Mouse (Mus musculus) gonadal fat pad, adult 2 months (tissue): Measurements from ENCODE around the gene Sf3b3. TPM values are rescaled to one million over a fixed set of nuclear protein-coding genes. Genes with fewer than 3 reads are reported as not detected.

ENCODE experiments used
- DNase-seq: peaks from one replicate; pipeline ENCODE4 v3.0.0-alpha.2; 2012; ENCODE audit warnings: low read depth
- polyA plus RNA-seq: library from polyadenylated mRNA; depleted of rRNA; stranded (reverse); fragments of >200 nt; gene quantifications from 2 replicates; pipeline ENCODE4 v1.2.3, GENCODE M21; 2012; rRNA removed

Gene Sf3b3
- polyA plus RNA-seq, 1 experiment = 32.8 TPM

DNA sequence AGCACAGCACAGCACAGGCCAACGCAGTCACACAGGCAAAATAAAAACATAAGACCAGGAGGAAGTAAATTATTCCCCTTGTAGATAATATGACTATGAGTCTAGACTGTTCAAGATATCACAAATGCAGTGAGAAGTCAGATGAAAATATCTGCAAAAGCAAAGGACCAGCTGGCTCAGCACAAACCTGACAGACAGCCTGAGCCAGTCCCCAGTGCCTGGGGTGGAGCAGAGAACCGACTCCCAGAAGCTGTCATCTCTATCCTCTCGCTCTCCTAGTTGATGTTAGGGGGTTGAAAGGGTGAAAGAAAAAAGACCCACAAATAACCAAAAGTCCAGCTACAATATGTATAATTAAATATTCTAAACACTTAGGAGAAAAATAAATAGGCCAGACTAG, 70.9 kb downstream of the Sf3b3 start:
- no peak for DNase-seq

DNA sequence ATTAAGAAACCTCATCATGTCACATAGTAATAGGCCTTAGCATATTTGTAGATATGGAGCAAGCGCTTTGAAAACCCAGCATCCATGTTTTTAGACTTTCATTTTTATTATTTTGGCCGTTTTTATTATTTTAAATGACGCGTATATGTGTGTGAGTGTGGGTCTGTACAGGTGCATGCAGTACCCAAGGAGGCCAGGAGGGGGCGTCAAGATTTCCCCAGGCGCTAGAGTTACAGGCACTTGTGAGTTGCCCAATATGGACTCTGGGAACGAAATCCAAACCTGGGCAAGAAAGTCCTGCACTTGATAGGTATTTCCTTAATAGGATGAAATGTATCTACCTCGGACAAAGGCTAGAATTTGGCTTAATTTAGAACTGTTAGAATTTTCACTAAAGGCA, 71.3 kb downstream of the Sf3b3 start:
- no peak for DNase-seq

DNA sequence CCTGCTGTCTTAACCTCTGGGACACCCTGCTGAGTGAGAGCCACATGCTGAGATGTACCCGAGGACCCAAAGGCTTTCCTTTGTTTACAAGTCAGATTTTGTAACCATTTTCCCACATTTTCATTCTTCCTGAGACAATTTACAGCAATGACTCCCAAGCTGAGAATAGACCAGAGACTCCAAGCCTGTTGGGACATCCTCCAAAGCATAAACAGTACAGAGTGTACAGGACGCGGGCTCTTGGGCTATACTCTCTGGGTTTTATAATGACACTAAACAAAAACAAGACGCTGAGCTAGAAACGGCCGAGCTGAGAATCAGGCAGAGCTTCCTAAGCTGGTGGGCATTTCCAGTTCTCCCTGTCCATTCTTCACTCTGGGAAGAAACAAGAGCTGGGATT, 71.9 kb downstream of the Sf3b3 start:
- DNase-seq = no peak

DNA sequence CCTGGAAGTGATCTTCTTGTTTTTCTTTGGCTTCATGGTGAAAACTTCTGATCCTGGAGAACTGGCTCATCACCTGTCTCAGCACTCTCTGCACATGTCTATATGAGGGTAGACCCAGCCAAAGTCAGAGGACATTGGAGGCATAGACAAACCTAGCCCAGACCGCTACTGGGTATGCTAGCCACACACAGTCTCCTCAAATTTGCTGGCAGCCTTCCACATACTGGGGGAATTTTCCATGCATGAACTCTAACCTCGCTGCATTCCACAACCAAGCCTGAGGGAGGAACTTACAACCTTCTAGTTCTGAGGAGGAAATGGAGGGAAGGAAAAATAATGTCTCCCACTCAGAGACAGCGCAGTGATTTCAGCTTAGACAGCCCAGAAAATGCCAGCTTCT, 72.5 kb downstream of the Sf3b3 start:
- DNase-seq = no peak

DNA sequence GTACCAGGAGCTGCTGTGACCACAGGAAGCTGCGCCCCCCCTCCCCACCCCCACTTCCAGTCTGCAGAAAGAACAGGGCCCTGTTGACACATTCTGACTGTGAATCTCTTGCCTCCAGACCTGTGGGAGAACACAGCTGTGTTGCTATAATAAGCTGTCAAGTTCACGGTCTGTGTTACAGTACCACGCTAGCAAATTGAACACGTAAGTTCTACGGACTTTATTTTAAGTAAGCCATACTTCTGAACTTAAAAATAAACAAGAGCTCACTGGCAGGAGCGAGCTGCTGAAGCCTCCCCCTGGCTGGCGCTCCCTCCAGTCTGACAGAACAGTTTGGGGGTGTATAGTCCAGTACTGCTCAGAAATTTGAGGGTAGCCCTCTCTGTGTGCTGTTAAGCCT, 74.1 kb downstream of the Sf3b3 start:
- DNase-seq = no peak

DNA sequence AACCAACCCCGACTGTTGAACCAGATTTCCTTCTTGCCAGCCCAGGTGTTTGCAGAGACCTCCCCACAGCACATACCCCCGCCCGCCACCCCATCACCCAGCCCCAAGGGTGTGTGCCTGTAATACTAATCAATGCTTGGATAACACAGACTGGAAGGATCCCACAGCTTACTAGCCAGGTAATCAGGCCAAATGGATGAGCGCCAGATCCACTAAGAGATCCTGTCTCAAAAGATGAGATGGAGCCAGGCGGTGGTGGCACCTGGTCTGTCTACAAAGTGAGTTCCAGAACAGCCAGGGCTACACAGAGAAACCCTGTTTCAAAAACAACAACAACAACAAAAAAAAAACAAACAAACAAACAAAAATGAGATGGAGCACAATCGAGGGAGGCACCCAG, 79.3 kb downstream of the Sf3b3 start:
- DNase-seq = no peak

DNA sequence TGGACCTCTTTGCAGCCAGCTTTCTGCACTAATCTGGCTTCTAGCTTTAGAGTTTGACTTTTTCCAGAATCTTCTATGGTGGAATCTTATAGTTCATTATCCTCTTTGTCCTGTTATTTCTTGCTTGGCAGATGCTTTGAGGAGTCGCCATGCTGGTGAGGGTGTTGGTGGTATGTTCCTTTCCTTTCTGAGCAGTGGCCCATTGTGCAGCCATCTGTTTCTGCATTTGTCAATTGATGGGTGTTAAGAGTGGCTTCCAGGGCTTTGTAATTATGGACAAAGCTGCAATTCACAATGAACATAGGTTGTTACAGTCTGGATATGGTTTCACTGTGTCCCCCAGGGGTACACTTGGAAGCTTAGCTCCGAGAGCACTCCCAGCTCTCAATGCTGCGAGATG, 81.9 kb downstream of the Sf3b3 start:
- no peak for DNase-seq

DNA sequence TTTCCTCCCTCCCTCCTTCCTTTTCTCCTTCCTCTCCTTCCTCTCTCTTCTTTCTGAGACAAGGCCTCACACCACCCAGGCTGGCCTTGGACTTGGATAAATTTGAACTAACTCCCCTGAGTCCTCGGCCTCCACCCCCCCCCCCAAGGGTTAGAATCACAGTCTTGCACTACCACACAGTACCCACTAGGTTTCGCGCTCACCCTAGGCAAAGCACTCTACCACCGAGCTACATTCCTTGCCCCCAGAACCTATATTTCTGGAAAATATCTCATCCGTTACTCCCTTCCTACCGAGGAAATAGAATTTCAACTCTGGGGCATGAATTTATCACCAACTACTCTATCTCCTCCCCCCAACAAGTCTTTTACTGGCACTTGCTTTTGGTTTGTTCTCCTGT, 84.6 kb downstream of the Sf3b3 start:
- no peak for DNase-seq

DNA sequence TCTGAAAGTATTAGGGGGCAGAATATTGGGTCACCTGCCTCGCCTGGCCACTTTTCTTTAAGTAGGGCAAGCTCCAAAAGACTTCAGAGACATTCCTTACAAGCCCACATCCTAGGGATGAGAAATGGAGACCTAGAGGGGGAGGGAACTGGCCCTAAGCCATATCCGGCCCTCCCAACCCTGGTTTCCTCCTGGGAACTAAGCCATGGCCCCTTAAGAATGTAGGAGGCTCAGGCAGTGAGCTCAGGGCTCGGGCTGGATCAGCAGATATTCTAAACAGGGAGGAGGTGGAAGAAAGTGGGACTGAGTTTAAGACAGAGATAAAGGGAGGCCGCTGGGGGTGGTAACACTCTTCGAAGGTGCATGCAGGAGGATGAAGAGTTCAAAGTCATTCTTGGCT, 85.4 kb downstream of the Sf3b3 start:
- DNase-seq = no peak

DNA sequence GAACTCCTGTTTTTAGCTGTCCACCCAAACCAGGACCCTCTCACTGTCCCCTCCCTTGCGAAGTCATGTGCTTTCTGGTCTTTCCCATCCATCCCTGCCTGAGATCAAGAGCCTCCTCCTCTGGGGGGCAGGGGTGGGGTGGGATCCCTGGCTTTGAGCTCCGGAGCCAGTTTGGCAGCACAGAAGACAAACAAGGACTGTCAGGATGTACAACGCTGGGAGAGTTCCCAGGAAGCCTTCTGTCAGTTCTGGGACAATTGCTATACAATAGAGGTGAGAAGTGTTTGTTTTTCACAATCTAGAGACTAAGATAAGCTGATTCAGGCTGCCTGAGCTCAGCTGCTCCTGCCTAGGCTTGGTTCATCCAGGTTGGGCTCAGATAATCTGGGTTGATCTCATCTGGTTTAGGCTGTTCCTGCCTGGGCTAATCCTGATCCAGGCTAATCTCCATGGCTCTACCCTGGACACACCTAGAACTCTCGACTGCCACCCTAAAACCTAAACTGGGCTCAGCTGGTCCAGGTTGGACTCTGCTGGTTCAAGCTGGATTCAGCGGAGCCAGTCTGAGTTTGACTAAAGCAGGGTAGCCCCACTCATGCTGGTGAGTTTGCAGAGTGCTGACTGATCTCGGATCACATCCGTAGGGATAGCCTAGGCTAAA, 86.2 kb downstream of the Sf3b3 start:
- no peak for DNase-seq

Other genes starting within 250 kb of the Sf3b3 start
- 41.9 and 56.1 TPM in 2 replicates for gene Vac14, start 228.2 kb downstream of the Sf3b3 start, polyA plus RNA-seq
- 39.4 and 43.6 TPM in 2 replicates for gene Mtss1l, start 125.3 kb downstream of the Sf3b3 start, polyA plus RNA-seq
- gene Il34, start 40.9 kb downstream of the Sf3b3 start, polyA plus RNA-seq = 43.4 and 49.2 TPM in 2 replicates
- 53.0 and 53.5 TPM in 2 replicates for gene Cog4, start 187 bp downstream of the Sf3b3 start, polyA plus RNA-seq
- 13.4 and 16.4 TPM in 2 replicates for gene Fuk, start 55.7 kb upstream of the Sf3b3 start, polyA plus RNA-seq
- 189 and 209 TPM in 2 replicates for gene St3gal2, start 73.1 kb upstream of the Sf3b3 start, polyA plus RNA-seq
- gene Ddx19a, start 151.0 kb upstream of the Sf3b3 start, polyA plus RNA-seq = 25.1 and 29.8 TPM in 2 replicates
- gene Ddx19b, start 185.0 kb upstream of the Sf3b3 start, polyA plus RNA-seq = 5.8 and 6.5 TPM in 2 replicates
- 40.0 and 43.7 TPM in 2 replicates for gene Aars, start 186.4 kb upstream of the Sf3b3 start, polyA plus RNA-seq
- gene Exosc6, start 209.6 kb upstream of the Sf3b3 start, polyA plus RNA-seq = 6.9 TPM in 1 of 2 replicates, not detected in the other
- 24.1 and 29.4 TPM in 2 replicates for gene Clec18a, start 245.6 kb upstream of the Sf3b3 start, polyA plus RNA-seq
- 18.4 and 19.3 TPM in 2 replicates for gene Pdpr, start 247.8 kb upstream of the Sf3b3 start, polyA plus RNA-seq